Mouse (Mus musculus) forebrain, embryonic 14.5 days (tissue): ENCODE measurements around the gene Kcnj16. TPM values are rescaled to one million over a fixed set of nuclear protein-coding genes. Genes with fewer than 3 reads are reported as not detected.

ENCODE experiments used
- ATAC-seq: fragments of 200-750 bp; cut with Nextera tagmentation; 2 replicates; pipeline ENCODE4 v1.8.0; 2017; ENCODE audit warnings: mild to moderate bottlenecking, moderate library complexity
- DNase-seq: peaks from one replicate; pipeline ENCODE4 v3.0.0-alpha.2; 2015; ENCODE audit warnings: low spot score
- H3K27ac ChIP-seq: fragments of 300-500 bp; sonication (generic); 2 replicates; pipeline ENCODE4 v1.5.1; 2014; ENCODE audit warnings: low read depth, mild to moderate bottlenecking, control low read depth, low read length, moderate library complexity
- H3K27me3 ChIP-seq: fragments of 300-500 bp; sonication (generic); replicated peaks from 2 replicates; pipeline ENCODE4 v1.6.1; 2014; ENCODE audit warnings: low read length, control low read depth, mixed read lengths; ENCODE audit not compliant: control insufficient read depth, insufficient read depth
- H3K36me3 ChIP-seq: fragments of 300-500 bp; sonication (generic); 2 replicates; pipeline ENCODE4 v1.6.1; 2014; ENCODE audit warnings: low read length, control low read depth; ENCODE audit not compliant: control insufficient read depth, insufficient read depth
- H3K4me1 ChIP-seq: fragments of 300-500 bp; sonication (generic); 2 replicates; pipeline ENCODE4 v1.6.1; 2014; ENCODE audit warnings: antibody characterized with exemption, low read length, control low read depth; ENCODE audit not compliant: control insufficient read depth, insufficient read depth
- H3K4me2 ChIP-seq: fragments of 300-500 bp; sonication (generic); 2 replicates; pipeline ENCODE4 v1.6.1; 2014; ENCODE audit warnings: mild to moderate bottlenecking, control low read depth, low read length
- H3K4me3 ChIP-seq: fragments of 300-500 bp; sonication (generic); 2 replicates; pipeline ENCODE4 v1.5.1; 2014; ENCODE audit warnings: low read depth, low read length, control low read depth
- H3K9ac ChIP-seq: fragments of 300-500 bp; sonication (generic); 2 replicates; pipeline ENCODE4 v1.6.1; 2014; ENCODE audit warnings: mild to moderate bottlenecking, low read length, control low read depth, moderate library complexity
- H3K9me3 ChIP-seq: fragments of 300-500 bp; sonication (generic); replicated peaks from 2 replicates; pipeline ENCODE4 v1.6.1; 2016; ENCODE audit warnings: low read length, control low read depth, mixed read lengths; ENCODE audit not compliant: control insufficient read depth
- WGBS: fragments of 180-500 bp; shearing (Covaris S2); extraction: QIAGEN DNeasy Blood & Tissue Kit; methylation state at CpG from one replicate; pipeline ENCODE4 v1.1.7; 2014; 5-methylcytosine and 5-hydroxymethylcytosine counted together
- polyA plus RNA-seq: library from polyadenylated mRNA; unstranded; fragments of >200 nt; fragmentation: Nextera tagmentation; extraction: Ambion mirVana; gene quantifications from 2 replicates; pipeline ENCODE4 v1.2.1, GENCODE M21; 2014

Gene Kcnj16
- polyA plus RNA-seq, 1 experiment from 2014 or later: not detected

- H3K9ac ChIP-seq: no peak overlapping the region
Observed at GRCm38 (mm10) chr11:110985508-110985907, 17.7 kb downstream of the Kcnj16 start.

GRCm38 (mm10) chr11:110985949-110986348 is 18.1 kb downstream of the Kcnj16 start:
- H3K4me3 ChIP-seq: no peak overlapping the region
- H3K27me3 ChIP-seq: no peaks in the 10 kb centered on the region
- H3K4me1 ChIP-seq: no peaks in the 10 kb centered on the region; the same call in 1 of the 2 replicates
- H3K9ac ChIP-seq: no peak overlapping the region
- no peak overlapping the region for H3K27ac ChIP-seq
- H3K9me3 ChIP-seq: no peaks in the 10 kb centered on the region
- ATAC-seq (no peak), DNase-seq (peak; percentile 15)
- whole genome bisulfite sequencing: 38% methylated on average over 3 of the region's 3 CpGs
- no peaks in the 10 kb centered on the region for H3K36me3 ChIP-seq
- no peak overlapping the region for H3K4me2 ChIP-seq

More at GRCm38 (mm10) chr11:110985508-110985907, 17.7 kb downstream of the Kcnj16 start:
- Histone ChIP-seq H3K27me3 (no peaks in the 10 kb centered on the region), H3K4me2 (no peak overlapping the region), H3K36me3 (no peaks in the 10 kb centered on the region), H3K27ac (no peak overlapping the region), H3K4me3 (no peak overlapping the region), H3K4me1 (no peaks in the 10 kb centered on the region; the same call in 1 of the 2 replicates), H3K9me3 (no peaks in the 10 kb centered on the region)
- 77% methylated on average over 1 of the region's 1 CpGs for WGBS
- ATAC-seq (no peak), DNase-seq (no peak)

GRCm38 (mm10) chr11:110993616-110994015 is 25.8 kb downstream of the Kcnj16 start:
- 86% methylated on average over 4 of the region's 4 CpGs for WGBS
- ATAC-seq (no peak), DNase-seq (no peak)
- Histone ChIP-seq H3K9ac (no peak overlapping the region), H3K4me2 (no peak overlapping the region), H3K27ac (no peak overlapping the region), H3K4me3 (no peak overlapping the region), H3K27me3 (no peaks in the 10 kb centered on the region), H3K36me3 (no peaks in the 10 kb centered on the region), H3K4me1 (no peaks in the 10 kb centered on the region; the same call in 1 of the 2 replicates), H3K9me3 (no peaks in the 10 kb centered on the region)

- no peaks in the 10 kb centered on the region; the same call in 1 of the 2 replicates for H3K4me1 ChIP-seq
- no peaks in the 10 kb centered on the region for H3K27me3 ChIP-seq
- DNase-seq (no peak), ATAC-seq (no peak)
- 35% methylated on average over 9 of the region's 9 CpGs for WGBS
- H3K36me3 ChIP-seq: no peaks in the 10 kb centered on the region
- no peak overlapping the region for H3K27ac ChIP-seq
- no peak overlapping the region for H3K4me3 ChIP-seq
- H3K9ac ChIP-seq: no peak overlapping the region
- no peak overlapping the region for H3K4me2 ChIP-seq
- no peaks in the 10 kb centered on the region for H3K9me3 ChIP-seq
Observed at GRCm38 (mm10) chr11:110997211-110997610, 29.4 kb downstream of the Kcnj16 start.

- no peaks in the 10 kb centered on the region for H3K9me3 ChIP-seq
- H3K36me3 ChIP-seq: no peaks in the 10 kb centered on the region
- no peaks in the 10 kb centered on the region for H3K4me1 ChIP-seq
- DNase-seq: no peak
- H3K27me3 ChIP-seq: no peaks in the 10 kb centered on the region
- no peak overlapping the region for H3K9ac ChIP-seq
- H3K4me2 ChIP-seq: no peak overlapping the region
- 82% methylated on average over 3 of the region's 3 CpGs for WGBS
- no peak for ATAC-seq
- H3K27ac ChIP-seq: no peak overlapping the region
- H3K4me3 ChIP-seq: no peak overlapping the region
Observed at GRCm38 (mm10) chr11:111005103-111005502, 37.3 kb downstream of the Kcnj16 start.

GRCm38 (mm10) chr11:111009471-111009870 is 41.6 kb downstream of the Kcnj16 start:
- H3K27me3 ChIP-seq: no peaks in the 10 kb centered on the region
- no peak overlapping the region for H3K4me3 ChIP-seq
- no peaks in the 10 kb centered on the region for H3K36me3 ChIP-seq
- no peaks in the 10 kb centered on the region for H3K9me3 ChIP-seq
- no peak overlapping the region for H3K4me2 ChIP-seq
- H3K9ac ChIP-seq: no peak overlapping the region
- WGBS: 95% methylated on average over 3 of the region's 3 CpGs
- DNase-seq (no peak), ATAC-seq (no peak)
- no peaks in the 10 kb centered on the region for H3K4me1 ChIP-seq
- H3K27ac ChIP-seq: no peak overlapping the region

- WGBS: 90% methylated on average over 3 of the region's 3 CpGs
- Histone ChIP-seq H3K4me3 (no peak overlapping the region), H3K36me3 (no peaks in the 10 kb centered on the region), H3K27me3 (no peaks in the 10 kb centered on the region), H3K4me1 (peaks cover 4% of the 10 kb centered on the region; the same call in 1 of the 2 replicates), H3K9ac (no peak overlapping the region), H3K27ac (no peak overlapping the region), H3K9me3 (no peaks in the 10 kb centered on the region), H3K4me2 (no peak overlapping the region)
- ATAC-seq (no peak), DNase-seq (no peak)
Observed at GRCm38 (mm10) chr11:111016206-111016605, 48.4 kb downstream of the Kcnj16 start.

GRCm38 (mm10) chr11:111020211-111020610 is 52.4 kb downstream of the Kcnj16 start:
- ATAC-seq (no peak), DNase-seq (no peak)
- H3K9me3 ChIP-seq: no peaks in the 10 kb centered on the region
- H3K4me1 ChIP-seq: peaks cover 4% of the 10 kb centered on the region; the same call in 1 of the 2 replicates
- H3K27me3 ChIP-seq: no peaks in the 10 kb centered on the region
- no peak overlapping the region for H3K9ac ChIP-seq
- no peaks in the 10 kb centered on the region for H3K36me3 ChIP-seq
- no peak overlapping the region for H3K4me3 ChIP-seq
- H3K4me2 ChIP-seq: no peak overlapping the region
- 32% methylated on average over 2 of the region's 2 CpGs for WGBS
- no peak overlapping the region for H3K27ac ChIP-seq

- ATAC-seq (peak; percentile 23; the same call in 1 of the 2 replicates), DNase-seq (peak; percentile 52)
- Histone ChIP-seq H3K9me3 (no peaks in the 10 kb centered on the region), H3K36me3 (no peaks in the 10 kb centered on the region), H3K27ac (no peak overlapping the region), H3K27me3 (no peaks in the 10 kb centered on the region), H3K4me2 (no peak overlapping the region), H3K9ac (no peak overlapping the region), H3K4me3 (no peak overlapping the region), H3K4me1 (peaks cover 4% of the 10 kb centered on the region; the same call in 1 of the 2 replicates)
- 25% methylated on average over 8 of the region's 8 CpGs for WGBS
Observed at GRCm38 (mm10) chr11:111022681-111023281, 54.9 kb downstream of the Kcnj16 start.
